Mouse (Mus musculus) retina, embryonic 14.5 days (tissue): ENCODE measurements around the gene Pilra.
A peak's percentile ranks its signal among the peaks of the same experiment; 100 is the strongest.

ENCODE experiments used
- DNase-seq: peaks from one replicate; pipeline ENCODE4 v3.0.0-alpha.2; 2015; ENCODE audit warnings: low spot score

Gene Pilra

GRCm38 (mm10) chr5:137823455-137824045 lies 12.5 kb downstream of the Pilra start:
- no peak for DNase-seq

GRCm38 (mm10) chr5:137822602-137823001 lies 13.5 kb downstream of the Pilra start:
- no peak for DNase-seq

DNA sequence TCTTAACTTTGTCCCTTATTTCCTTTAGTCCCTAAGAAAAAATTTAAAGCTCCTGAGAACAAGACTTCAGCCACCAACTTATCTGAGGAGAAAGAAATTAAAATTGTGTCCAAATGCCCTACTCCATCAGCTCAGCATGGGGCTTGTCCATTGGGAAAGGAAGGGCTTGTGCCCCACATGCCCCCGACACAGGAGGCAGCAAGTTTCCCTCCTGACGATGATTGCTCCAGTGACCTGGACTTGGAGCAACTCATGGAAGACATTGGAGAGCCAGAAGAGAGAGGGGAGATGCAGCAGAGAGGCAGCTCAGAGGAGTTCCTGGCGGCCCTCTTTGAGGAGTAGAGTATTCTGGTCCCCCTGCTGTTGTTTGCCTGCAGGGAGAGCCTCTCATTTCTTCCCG lies 14.0 kb downstream of the Pilra start:
- no peak for DNase-seq

- no peak for DNase-seq
Measured at GRCm38 (mm10) chr5:137817466-137818222, 18.4 kb downstream of the Pilra start.

GRCm38 (mm10) chr5:137808316-137808715 lies 27.8 kb downstream of the Pilra start:
- DNase-seq = no peak

DNA sequence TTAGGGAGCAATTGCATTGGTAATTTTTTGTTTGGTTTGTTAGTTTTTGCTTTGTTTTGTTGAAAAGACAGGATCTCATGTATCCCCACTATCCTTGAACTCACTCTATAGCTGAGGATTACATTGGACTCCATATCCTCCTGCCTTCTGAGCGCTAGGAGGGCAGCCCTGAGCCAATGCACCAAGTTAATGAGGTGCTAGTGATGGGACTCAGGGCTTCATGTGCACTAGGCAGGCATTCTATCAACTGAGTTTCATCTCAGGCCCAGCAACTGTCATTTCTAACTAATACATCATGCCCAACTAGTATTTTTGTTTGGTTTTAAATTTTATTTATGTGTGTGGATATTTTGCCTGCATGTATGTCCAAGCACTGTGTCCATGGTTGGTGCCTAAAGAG lies 29.9 kb downstream of the Pilra start:
- no peak for DNase-seq

- DNase-seq = no peak
Measured at GRCm38 (mm10) chr5:137800917-137801316, 35.2 kb downstream of the Pilra start.

DNA sequence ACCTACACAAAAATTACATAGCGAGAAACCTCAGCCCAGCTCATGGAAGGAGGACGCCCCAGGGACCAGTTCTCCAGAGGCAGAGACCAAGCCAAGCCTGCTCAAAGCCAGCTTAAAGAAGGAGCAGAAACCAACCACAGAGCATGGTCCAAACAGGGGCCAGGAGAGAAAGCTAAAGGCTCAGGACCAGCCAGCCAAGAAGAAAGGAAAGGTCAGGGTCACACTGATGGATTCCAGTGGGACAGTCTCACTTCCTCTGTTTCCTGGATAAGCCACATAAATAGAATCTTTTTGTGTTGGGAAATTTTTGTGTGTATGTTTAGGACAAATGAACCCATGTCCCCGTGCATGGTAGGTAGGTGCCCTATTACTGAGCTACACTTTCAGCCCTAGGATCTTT lies 39.5 kb downstream of the Pilra start:
- DNase-seq = no peak

GRCm38 (mm10) chr5:137791553-137791952 lies 44.5 kb downstream of the Pilra start:
- no peak for DNase-seq

DNA sequence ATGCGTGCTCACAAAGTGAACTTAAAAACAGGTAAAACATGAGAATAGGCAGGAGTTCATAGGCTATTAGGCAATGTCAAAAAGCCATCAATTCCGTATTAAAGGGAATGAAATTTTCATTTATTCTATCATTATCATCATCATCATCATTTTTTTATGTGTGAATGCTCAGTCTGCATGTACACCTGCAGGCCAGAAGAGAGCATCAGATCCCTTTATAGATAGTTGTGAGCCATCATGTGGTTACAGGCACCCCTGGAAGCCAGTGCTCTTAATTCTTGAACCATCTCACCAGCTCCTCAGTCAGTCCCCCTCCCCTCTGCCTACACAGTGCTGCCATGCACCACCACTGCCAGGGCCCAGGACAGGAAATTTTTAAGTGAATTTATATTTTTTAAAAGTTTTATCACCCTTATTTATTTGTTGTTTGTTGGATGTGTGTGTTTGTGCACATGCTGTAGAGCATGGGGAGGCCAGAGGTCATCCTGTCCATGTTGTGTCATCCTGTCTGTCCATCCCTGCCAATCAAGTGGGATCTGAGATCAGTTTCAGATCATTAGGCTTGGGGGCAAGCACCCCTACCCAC lies 47.0 kb downstream of the Pilra start:
- no peak for DNase-seq

DNA sequence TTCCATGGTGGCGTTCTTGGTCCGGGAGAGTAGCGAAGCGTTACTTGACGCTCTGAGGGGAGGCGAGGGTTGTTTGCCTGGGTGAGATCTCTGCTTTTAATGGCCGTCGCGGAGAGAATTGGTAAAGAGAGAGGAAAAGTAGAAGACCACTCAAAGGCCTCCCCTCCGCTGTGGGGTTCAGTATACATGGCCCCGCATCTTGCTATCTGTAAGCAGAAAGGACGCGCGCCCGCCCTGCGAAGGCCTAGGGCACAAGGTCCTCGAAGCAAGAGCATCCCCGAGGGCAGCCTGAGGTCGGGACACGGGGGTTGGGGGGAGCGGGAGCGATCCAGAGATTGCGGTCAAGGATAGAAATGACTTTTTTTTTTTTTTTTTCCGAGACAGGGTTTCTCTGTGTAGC lies 47.9 kb downstream of the Pilra start:
- no peak for DNase-seq

DNA sequence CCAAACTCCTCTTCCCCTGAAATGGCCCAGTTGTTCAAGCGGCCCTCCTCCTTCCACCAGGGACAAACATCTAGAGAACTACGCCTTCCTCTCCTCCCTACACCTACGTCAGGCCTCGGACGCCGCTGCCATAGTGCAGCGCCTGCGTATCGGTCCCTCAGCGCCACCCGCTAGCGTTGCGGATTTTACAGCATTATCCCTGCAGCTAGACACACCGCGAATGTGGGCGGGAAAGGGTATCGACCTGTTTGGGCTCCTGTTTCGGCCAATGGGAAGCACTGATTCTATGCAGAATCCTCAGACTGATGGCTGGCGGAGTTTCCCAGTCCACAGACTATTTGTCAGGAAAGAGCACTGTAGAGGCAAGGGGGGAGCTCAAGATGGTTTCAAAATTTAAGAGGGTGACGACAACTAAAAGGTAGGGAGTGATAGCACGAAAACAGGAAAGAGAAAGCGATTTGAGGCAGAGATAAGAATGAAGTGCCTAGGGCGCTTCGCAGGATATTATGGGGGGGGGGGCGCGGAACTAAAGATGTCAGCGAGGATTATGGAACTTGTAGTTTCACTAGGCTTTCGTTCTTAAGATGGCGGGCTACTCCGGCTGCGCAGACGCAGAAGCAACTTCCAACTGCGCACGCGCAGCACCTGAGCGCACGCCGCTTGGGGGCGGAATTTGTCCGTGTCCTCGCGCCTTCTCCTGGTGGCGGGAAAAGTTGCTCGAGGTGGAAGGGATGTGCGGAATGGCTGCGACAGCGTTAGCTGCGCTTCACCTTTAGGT lies 48.7 kb downstream of the Pilra start, which contains the start of the genes Mepce and Zcwpw1:
TSS of gene Mepce (minus strand) at position 505 of the 778 bp plus-strand sequence.
TSS of gene Zcwpw1 (plus strand) at position 648 of the 778 bp plus-strand sequence.
- peak; percentile 98 for DNase-seq

GRCm38 (mm10) chr5:137786109-137786942 lies 49.8 kb downstream of the Pilra start:
- DNase-seq = peak; percentile 100

- DNase-seq = peak; percentile 21
Measured at GRCm38 (mm10) chr5:137785164-137786031, 50.7 kb downstream of the Pilra start.

- DNase-seq = no peak
Measured at GRCm38 (mm10) chr5:137784546-137784945, 51.5 kb downstream of the Pilra start.

DNA sequence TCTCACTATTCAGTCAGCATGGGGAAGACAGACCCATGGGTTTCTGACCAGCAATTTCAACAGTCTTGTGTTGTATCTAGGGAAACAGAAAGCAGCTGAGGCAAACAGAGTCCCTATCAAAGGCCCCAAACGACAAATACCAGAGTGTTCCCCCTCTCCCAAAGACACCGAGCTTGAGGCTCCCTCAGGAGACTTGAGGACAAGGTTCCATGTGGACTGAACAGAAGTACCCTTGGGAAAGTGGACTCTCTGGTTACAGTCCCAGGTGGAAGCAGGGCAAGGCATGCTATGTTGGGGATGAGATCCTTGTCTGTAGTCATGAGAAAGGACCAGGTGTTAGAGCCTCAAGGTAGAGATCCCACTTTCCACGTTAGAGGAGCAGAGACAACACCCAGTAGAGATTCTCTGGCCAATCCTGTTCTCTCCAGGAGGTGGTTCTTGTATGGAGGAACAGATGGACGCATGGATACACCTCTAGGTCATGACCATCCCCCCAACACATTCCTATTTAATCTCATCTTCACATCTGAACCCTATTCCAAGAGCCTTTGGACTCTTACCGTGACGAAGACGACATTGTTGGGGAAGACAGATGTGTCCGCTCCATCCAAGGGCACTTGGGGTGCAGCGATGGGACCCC lies 52.1 kb downstream of the Pilra start:
- DNase-seq = no peak

DNA sequence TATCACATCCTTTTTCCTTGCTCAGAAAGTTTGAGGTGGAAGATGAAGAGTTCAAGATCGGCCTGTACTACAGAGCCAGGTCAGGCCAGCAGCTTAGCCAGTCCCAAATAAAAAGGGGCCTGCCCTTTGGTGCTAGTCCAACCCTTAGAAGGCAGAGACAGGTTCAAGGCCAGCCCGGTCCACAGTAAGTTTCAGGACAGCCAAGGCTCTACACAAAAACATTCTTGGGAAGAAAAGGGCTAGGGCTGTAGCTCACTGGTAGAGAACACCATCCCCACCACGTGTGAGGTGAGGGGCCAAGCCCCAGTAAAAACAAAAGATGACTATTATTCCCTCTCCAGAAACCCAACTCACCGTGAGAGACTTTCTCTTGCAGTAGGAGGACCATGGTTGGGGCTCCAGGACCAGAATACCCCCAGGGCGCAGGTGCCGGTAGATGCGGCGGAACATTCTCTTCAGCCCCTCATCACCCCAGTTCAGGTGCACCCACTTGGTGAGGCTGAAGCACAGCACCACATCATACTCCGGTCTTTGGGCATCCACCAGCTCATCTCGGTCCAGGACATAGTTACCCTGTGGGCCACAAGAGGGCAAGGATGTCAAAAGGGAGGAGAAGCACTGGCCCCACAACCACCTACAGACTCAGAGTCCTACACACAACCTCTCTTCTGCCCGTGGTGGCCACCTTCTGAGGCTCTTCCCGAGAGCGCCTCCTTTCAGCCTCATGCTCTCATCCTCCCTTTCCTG lies 53.1 kb downstream of the Pilra start:
- DNase-seq = no peak

GRCm38 (mm10) chr5:137781661-137782060 lies 54.4 kb downstream of the Pilra start:
- no peak for DNase-seq
